Mouse (Mus musculus): ENCODE results near the gene Elmsan1. TPM values are rescaled to one million over a fixed set of nuclear protein-coding genes. Genes with fewer than 3 reads are reported as not detected.

The Elmsan1 gene
- polyA plus RNA-seq, 1 experiment from 2014 or later, result 2.8 TPM

GRCm38 (mm10) chr12:84192280-84192679 is 26.4 kb downstream of the Elmsan1 start:
- 2% methylated on average over 13 of the region's 13 CpGs for WGBS (ENCODE audit: insufficient replicate concordance)
- Histone ChIP-seq H3K4me2 (ENCODE audit: low read depth, low read length) (peak overlapping the region; percentile 90), H3K27ac (ENCODE audit: low read depth) (peak overlapping the region; percentile 98), H3K9me3 (ENCODE audit: low read length) (no peaks in the 10 kb centered on the region), H3K4me1 (ENCODE audit: insufficient read depth) (peaks cover 75% of the 10 kb centered on the region), H3K27me3 (ENCODE audit: insufficient read depth, low read length) (no peaks in the 10 kb centered on the region), H3K36me3 (replicated peaks; ENCODE audit: insufficient read depth, low read length) (peaks cover 7% of the 10 kb centered on the region; the same call in 1 of the 2 replicates), H3K4me3 (ENCODE audit: low read depth, low read length) (peak overlapping the region; percentile 73), H3K9ac (replicated peaks) (peak overlapping the region; percentile 96)
- DNase-seq (no peak), ATAC-seq (no peak)
- no peak for TF ChIP-seq CTCF (IDR thresholded peaks at IDR 0.05; ENCODE audit: low read depth)
- TF ChIP-seq EP300 (IDR thresholded peaks at IDR 0.05; ENCODE audit: low read depth), result no peak

- Histone ChIP-seq H3K36me3 (replicated peaks; ENCODE audit: insufficient read depth, low read length) (peaks cover 12% of the 10 kb centered on the region), H3K9me3 (ENCODE audit: low read length) (no peaks in the 10 kb centered on the region), H3K27me3 (ENCODE audit: insufficient read depth, low read length) (no peaks in the 10 kb centered on the region), H3K9ac (replicated peaks) (peak overlapping the region; percentile 96), H3K4me2 (ENCODE audit: low read depth, low read length) (peak overlapping the region; percentile 90), H3K4me1 (ENCODE audit: insufficient read depth) (peaks cover 78% of the 10 kb centered on the region), H3K4me3 (ENCODE audit: low read depth, low read length) (peak overlapping the region; percentile 73), H3K27ac (ENCODE audit: low read depth) (peak overlapping the region; percentile 98)
- 13% methylated on average over 5 of the region's 5 CpGs for WGBS (ENCODE audit: insufficient replicate concordance)
- no peak for TF ChIP-seq EP300 (IDR thresholded peaks at IDR 0.05; ENCODE audit: low read depth)
- no peak for TF ChIP-seq CTCF (IDR thresholded peaks at IDR 0.05; ENCODE audit: low read depth)
- no peak for ATAC-seq
- no peak for DNase-seq
These were observed 26.9 kb downstream of the Elmsan1 start for GRCm38 (mm10) chr12:84191770-84192169.

- peaks cover 76% of the 10 kb centered on the region for H3K4me1 ChIP-seq (ENCODE audit: insufficient read depth)
These were observed 27.5 kb downstream of the Elmsan1 start for GRCm38 (mm10) chr12:84191190-84191589.

GRCm38 (mm10) chr12:84190151-84190820 is 28.4 kb downstream of the Elmsan1 start:
- WGBS (ENCODE audit: insufficient replicate concordance), result 57% methylated on average over 12 of the region's 15 CpGs
- H3K4me2 ChIP-seq (ENCODE audit: low read depth, low read length), result peak overlapping the region; percentile 90
- no peak overlapping the region for H3K4me3 ChIP-seq (ENCODE audit: low read depth, low read length)
- H3K9ac ChIP-seq (replicated peaks), result peak overlapping the region; percentile 96; the same call in 1 of the 2 replicates
- H3K27ac ChIP-seq (ENCODE audit: low read depth), result 0 out of 2 replicates have a peak overlapping the region, but pooled peaks have one; percentile 98
- no peak for DNase-seq
- no peak for ATAC-seq
- no peaks in the 10 kb centered on the region; the same call in 1 of the 2 replicates for H3K9me3 ChIP-seq (ENCODE audit: low read length)
- TF ChIP-seq CTCF (IDR thresholded peaks at IDR 0.05; ENCODE audit: low read depth) (no peak), EP300 (IDR thresholded peaks at IDR 0.05; ENCODE audit: low read depth) (no peak)
- no peaks in the 10 kb centered on the region for H3K27me3 ChIP-seq (ENCODE audit: insufficient read depth, low read length)
- peaks cover 72% of the 10 kb centered on the region for H3K4me1 ChIP-seq (ENCODE audit: insufficient read depth)
- H3K36me3 ChIP-seq (replicated peaks; ENCODE audit: insufficient read depth, low read length), result peaks cover 24% of the 10 kb centered on the region

More at GRCm38 (mm10) chr12:84191190-84191589, 27.5 kb downstream of the Elmsan1 start:
- peak overlapping the region; percentile 98; the same call in 1 of the 2 replicates for H3K27ac ChIP-seq (ENCODE audit: low read depth)
- H3K36me3 ChIP-seq (replicated peaks; ENCODE audit: insufficient read depth, low read length), result peaks cover 17% of the 10 kb centered on the region
- peak overlapping the region; percentile 96 for H3K9ac ChIP-seq (replicated peaks)
- peak overlapping the region; percentile 90 for H3K4me2 ChIP-seq (ENCODE audit: low read depth, low read length)
- DNase-seq (no peak), ATAC-seq (no peak)
- no peaks in the 10 kb centered on the region for H3K27me3 ChIP-seq (ENCODE audit: insufficient read depth, low read length)
- no peak for TF ChIP-seq CTCF (IDR thresholded peaks at IDR 0.05; ENCODE audit: low read depth)
- no peak for TF ChIP-seq EP300 (IDR thresholded peaks at IDR 0.05; ENCODE audit: low read depth)
- 49% methylated on average over 7 of the region's 7 CpGs for WGBS (ENCODE audit: insufficient replicate concordance)
- H3K9me3 ChIP-seq (ENCODE audit: low read length), result no peaks in the 10 kb centered on the region; the same call in 1 of the 2 replicates
- H3K4me3 ChIP-seq (ENCODE audit: low read depth, low read length), result peak overlapping the region; percentile 73

- Histone ChIP-seq H3K27me3 (ENCODE audit: insufficient read depth, low read length) (no peaks in the 10 kb centered on the region), H3K4me1 (ENCODE audit: insufficient read depth) (peaks cover 67% of the 10 kb centered on the region), H3K27ac (ENCODE audit: low read depth) (peak overlapping the region; percentile 66), H3K36me3 (replicated peaks; ENCODE audit: insufficient read depth, low read length) (peaks cover 28% of the 10 kb centered on the region), H3K9ac (replicated peaks) (peak overlapping the region; percentile 17; the same call in 1 of the 2 replicates), H3K9me3 (ENCODE audit: low read length) (no peaks in the 10 kb centered on the region; the same call in 1 of the 2 replicates), H3K4me3 (ENCODE audit: low read depth, low read length) (no peak overlapping the region), H3K4me2 (ENCODE audit: low read depth, low read length) (peak overlapping the region; percentile 20)
- WGBS (ENCODE audit: insufficient replicate concordance), result 69% methylated on average over 14 of the region's 14 CpGs
- TF ChIP-seq CTCF (IDR thresholded peaks at IDR 0.05; ENCODE audit: low read depth), result no peak
- DNase-seq, result no peak
- no peak for ATAC-seq
These were observed 29.7 kb downstream of the Elmsan1 start for GRCm38 (mm10) chr12:84188881-84189444.
